Mouse (Mus musculus) liver, embryonic 12.5 days (tissue): Measurements from ENCODE around the gene Tmem243. TPM values are rescaled to one million over a fixed set of nuclear protein-coding genes. Genes with fewer than 3 reads are reported as not detected.
A peak's percentile ranks its signal among the peaks of the same experiment; 100 is the strongest.

ENCODE experiments used
- ATAC-seq: fragments of 200-750 bp; cut with Nextera tagmentation; 2 replicates; pipeline ENCODE4 v1.8.0; 2017; ENCODE audit warnings: moderate number of reproducible peaks, mild to moderate bottlenecking, moderate library complexity
- H3K27ac ChIP-seq: fragments of 300-500 bp; sonication (generic); 2 replicates; pipeline ENCODE4 v1.5.1; 2016; ENCODE audit warnings: mild to moderate bottlenecking
- H3K27me3 ChIP-seq: fragments of 300-500 bp; sonication (generic); replicated peaks from 2 replicates; pipeline ENCODE4 v1.6.1; 2016; ENCODE audit warnings: mild to moderate bottlenecking, moderate library complexity
- H3K36me3 ChIP-seq: fragments of 300-500 bp; sonication (generic); 2 replicates; pipeline ENCODE4 v1.6.1; 2016; ENCODE audit warnings: mild to moderate bottlenecking, moderate library complexity
- H3K4me1 ChIP-seq: fragments of 300-500 bp; sonication (generic); 2 replicates; pipeline ENCODE4 v1.6.1; 2016
- H3K4me2 ChIP-seq: fragments of 300-500 bp; sonication (generic); 2 replicates; pipeline ENCODE4 v1.6.1; 2016; ENCODE audit warnings: mild to moderate bottlenecking, moderate library complexity
- H3K4me3 ChIP-seq: fragments of 300-500 bp; sonication (generic); 2 replicates; pipeline ENCODE4 v1.5.1; 2016; ENCODE audit warnings: mild to moderate bottlenecking, moderate library complexity
- H3K9ac ChIP-seq: fragments of 300-500 bp; sonication (generic); 2 replicates; pipeline ENCODE4 v1.6.1; 2016; ENCODE audit warnings: mild to moderate bottlenecking, moderate library complexity
- H3K9me3 ChIP-seq: fragments of 300-500 bp; sonication (generic); replicated peaks from 2 replicates; pipeline ENCODE4 v1.6.1; 2016; ENCODE audit warnings: mild to moderate bottlenecking, moderate library complexity
- WGBS: fragments of 180-500 bp; shearing (Covaris S2); methylation state at CpG from one replicate; pipeline ENCODE4 v1.1.7; 2016; ENCODE audit not compliant: insufficient replicate concordance; 5-methylcytosine and 5-hydroxymethylcytosine counted together
- polyA plus RNA-seq: library from polyadenylated mRNA; unstranded; fragments of >200 nt; fragmentation: Nextera tagmentation; extraction: Ambion mirVana; gene quantifications from 2 replicates; pipeline ENCODE4 v1.2.1, GENCODE M21; 2016

Tmem243 gene
- polyA plus RNA-seq, 1 experiment from 2014 or later, result 12.3 TPM

- H3K36me3 ChIP-seq, result no peaks in the 10 kb centered on the region
- H3K4me3 ChIP-seq, result no peak overlapping the region
- no peaks in the 10 kb centered on the region for H3K27me3 ChIP-seq
- no peak overlapping the region for H3K9ac ChIP-seq
- H3K4me2 ChIP-seq, result no peak overlapping the region
- WGBS, result 54% methylated on average over 2 of the region's 2 CpGs
- no peak overlapping the region for H3K27ac ChIP-seq
- H3K4me1 ChIP-seq, result 0 out of 2 replicates have a peak, but pooled peaks cover 2% of the 10 kb centered on the region
- H3K9me3 ChIP-seq, result no peaks in the 10 kb centered on the region
- no peak for ATAC-seq
These were observed 10.8 kb downstream of the Tmem243 start for GRCm38 (mm10) chr5:9111285-9111684.

- H3K9me3 ChIP-seq, result no peaks in the 10 kb centered on the region
- no peak overlapping the region for H3K27ac ChIP-seq
- peak; percentile 62 for ATAC-seq
- no peak overlapping the region for H3K4me3 ChIP-seq
- H3K36me3 ChIP-seq, result no peaks in the 10 kb centered on the region
- 5% methylated on average over 5 of the region's 5 CpGs for WGBS
- H3K9ac ChIP-seq, result no peak overlapping the region
- 0 out of 2 replicates have a peak, but pooled peaks cover 2% of the 10 kb centered on the region for H3K4me1 ChIP-seq
- H3K27me3 ChIP-seq, result no peaks in the 10 kb centered on the region
- H3K4me2 ChIP-seq, result no peak overlapping the region
These were observed 11.3 kb downstream of the Tmem243 start for GRCm38 (mm10) chr5:9111759-9112158.

- Histone ChIP-seq H3K27ac (no peak overlapping the region), H3K27me3 (no peaks in the 10 kb centered on the region), H3K4me3 (no peak overlapping the region), H3K4me2 (no peak overlapping the region), H3K36me3 (peaks cover 18% of the 10 kb centered on the region), H3K4me1 (no peaks in the 10 kb centered on the region), H3K9me3 (no peaks in the 10 kb centered on the region), H3K9ac (no peak overlapping the region)
- no peak for ATAC-seq
- WGBS, result 48% methylated on average over 6 of the region's 6 CpGs
These were observed 13.7 kb downstream of the Tmem243 start for GRCm38 (mm10) chr5:9114162-9114561.

- Histone ChIP-seq H3K4me2 (no peak overlapping the region), H3K27ac (no peak overlapping the region), H3K4me3 (no peak overlapping the region), H3K9me3 (no peaks in the 10 kb centered on the region), H3K9ac (no peak overlapping the region), H3K4me1 (no peaks in the 10 kb centered on the region), H3K36me3 (peaks cover 87% of the 10 kb centered on the region), H3K27me3 (no peaks in the 10 kb centered on the region)
- no peak for ATAC-seq
- WGBS, result 89% methylated on average over 2 of the region's 2 CpGs
These were observed 23.7 kb downstream of the Tmem243 start for GRCm38 (mm10) chr5:9124134-9124533.

GRCm38 (mm10) chr5:9128566-9128965 is 28.1 kb downstream of the Tmem243 start:
- Histone ChIP-seq H3K4me2 (no peak overlapping the region), H3K9me3 (no peaks in the 10 kb centered on the region), H3K27ac (no peak overlapping the region), H3K4me3 (no peak overlapping the region), H3K9ac (no peak overlapping the region), H3K4me1 (no peaks in the 10 kb centered on the region), H3K36me3 (peaks cover 73% of the 10 kb centered on the region), H3K27me3 (no peaks in the 10 kb centered on the region)
- ATAC-seq, result no peak
- 82% methylated on average over 12 of the region's 12 CpGs for WGBS

GRCm38 (mm10) chr5:9131786-9132185 is 31.3 kb downstream of the Tmem243 start:
- H3K4me3 ChIP-seq, result no peak overlapping the region
- H3K9me3 ChIP-seq, result no peaks in the 10 kb centered on the region
- no peaks in the 10 kb centered on the region for H3K4me1 ChIP-seq
- peaks cover 70% of the 10 kb centered on the region for H3K36me3 ChIP-seq
- H3K27me3 ChIP-seq, result no peaks in the 10 kb centered on the region
- WGBS, result 83% methylated on average over 7 of the region's 7 CpGs
- no peak overlapping the region for H3K9ac ChIP-seq
- H3K27ac ChIP-seq, result no peak overlapping the region
- no peak for ATAC-seq
- H3K4me2 ChIP-seq, result no peak overlapping the region

GRCm38 (mm10) chr5:9135588-9135987 is 35.1 kb downstream of the Tmem243 start:
- ATAC-seq, result no peak
- Histone ChIP-seq H3K4me3 (no peak overlapping the region), H3K27me3 (no peaks in the 10 kb centered on the region), H3K4me1 (no peaks in the 10 kb centered on the region), H3K4me2 (no peak overlapping the region), H3K9me3 (no peaks in the 10 kb centered on the region), H3K27ac (no peak overlapping the region), H3K36me3 (peaks cover 62% of the 10 kb centered on the region), H3K9ac (no peak overlapping the region)
- WGBS, result 85% methylated on average over 3 of the region's 3 CpGs

GRCm38 (mm10) chr5:9140724-9141123 is 40.3 kb downstream of the Tmem243 start:
- peaks cover 65% of the 10 kb centered on the region for H3K36me3 ChIP-seq
- ATAC-seq, result peak; percentile 67
- WGBS, result 48% methylated on average over 8 of the region's 8 CpGs

GRCm38 (mm10) chr5:9142376-9142775 is 41.9 kb downstream of the Tmem243 start:
- no peak for ATAC-seq
- Histone ChIP-seq H3K27ac (no peak overlapping the region), H3K36me3 (peaks cover 62% of the 10 kb centered on the region), H3K9me3 (no peaks in the 10 kb centered on the region), H3K9ac (no peak overlapping the region), H3K4me3 (no peak overlapping the region), H3K4me1 (peaks cover 3% of the 10 kb centered on the region; the same call in 1 of the 2 replicates), H3K27me3 (no peaks in the 10 kb centered on the region), H3K4me2 (no peak overlapping the region)
- WGBS, result 61% methylated on average over 6 of the region's 6 CpGs

More at GRCm38 (mm10) chr5:9140724-9141123, 40.3 kb downstream of the Tmem243 start:
- Histone ChIP-seq H3K9me3 (no peaks in the 10 kb centered on the region), H3K27ac (no peak overlapping the region), H3K4me3 (no peak overlapping the region), H3K9ac (no peak overlapping the region), H3K27me3 (no peaks in the 10 kb centered on the region), H3K4me1 (peaks cover 3% of the 10 kb centered on the region; the same call in 1 of the 2 replicates), H3K4me2 (no peak overlapping the region)

GRCm38 (mm10) chr5:9149273-9149850 is 48.9 kb downstream of the Tmem243 start:
- Histone ChIP-seq H3K27ac (no peak overlapping the region), H3K4me1 (no peaks in the 10 kb centered on the region), H3K36me3 (peaks cover 51% of the 10 kb centered on the region), H3K9ac (no peak overlapping the region), H3K4me2 (no peak overlapping the region), H3K4me3 (no peak overlapping the region), H3K27me3 (no peaks in the 10 kb centered on the region), H3K9me3 (no peaks in the 10 kb centered on the region)
- ATAC-seq, result no peak
- WGBS, result 81% methylated on average over 8 of the region's 8 CpGs

GRCm38 (mm10) chr5:9156746-9157145 is 56.3 kb downstream of the Tmem243 start:
- peaks cover 21% of the 10 kb centered on the region; the same call in 1 of the 2 replicates for H3K4me1 ChIP-seq
- H3K9ac ChIP-seq, result no peak overlapping the region
- no peak overlapping the region for H3K4me3 ChIP-seq
- no peak overlapping the region for H3K4me2 ChIP-seq
- no peaks in the 10 kb centered on the region for H3K27me3 ChIP-seq
- H3K27ac ChIP-seq, result no peak overlapping the region
- ATAC-seq, result no peak
- H3K9me3 ChIP-seq, result no peaks in the 10 kb centered on the region
- peaks cover 9% of the 10 kb centered on the region for H3K36me3 ChIP-seq

GRCm38 (mm10) chr5:9157336-9157735 is 56.9 kb downstream of the Tmem243 start:
- Histone ChIP-seq H3K27me3 (no peaks in the 10 kb centered on the region), H3K27ac (no peak overlapping the region), H3K4me2 (no peak overlapping the region), H3K4me3 (no peak overlapping the region), H3K9me3 (no peaks in the 10 kb centered on the region), H3K36me3 (peaks cover 7% of the 10 kb centered on the region; the same call in 1 of the 2 replicates), H3K4me1 (peaks cover 25% of the 10 kb centered on the region), H3K9ac (no peak overlapping the region)
- no peak for ATAC-seq
- 92% methylated on average over 1 of the region's 1 CpGs for WGBS
